Mouse (Mus musculus): Measurements from ENCODE around the gene Smad5.

DNA sequence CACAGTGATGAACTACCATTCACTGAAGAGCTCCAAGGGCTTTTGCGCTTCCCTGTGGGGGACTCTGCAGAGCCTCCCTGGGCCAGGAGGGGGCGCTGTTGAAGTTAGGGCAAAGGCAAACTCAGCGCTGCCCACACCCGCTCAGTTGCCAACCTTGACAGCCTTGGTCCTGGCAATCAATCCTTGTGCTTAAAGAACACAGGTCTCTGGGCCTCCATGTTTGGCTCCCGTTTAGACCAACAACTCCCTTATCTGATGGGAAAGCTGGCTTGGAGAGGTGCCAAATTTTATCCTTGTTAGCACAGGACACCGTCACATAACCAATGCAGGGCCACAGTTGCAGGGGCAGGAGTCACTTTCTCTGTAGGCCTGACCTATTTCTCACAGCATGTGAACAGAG is 53.1 kb downstream of the Smad5 start:
- no peak for TF ChIP-seq SRF (IDR thresholded peaks at IDR 0.05; ENCODE audit: control insufficient read depth, insufficient read length, low read depth)
- no peak for TF ChIP-seq TCF12 (IDR thresholded peaks at IDR 0.05; ENCODE audit: insufficient read depth, poor library complexity, severe bottlenecking)
- no peak for TF ChIP-seq POLR2A (IDR thresholded peaks at IDR 0.05; ENCODE audit: insufficient read length, low read depth)
- no peak for TF ChIP-seq CEBPB (IDR thresholded peaks at IDR 0.05; ENCODE audit: insufficient read depth, poor library complexity, severe bottlenecking)
